8 mouse cellular contexts compared by ENCODE assay signal in genomic region chr4:123535271-123535670, GRCm38 (mm10).
A peak's percentile ranks its signal among the peaks of the same experiment; 100 is the strongest.
DNase-seq lines count a peak whose midpoint lies in the region; ATAC-seq and TF ChIP-seq lines count a peak whose summit lies in the region.
"Had no signal": no experiment of that assay in that cellular context is flagged by ENCODE, and none has a peak within 500 bp of the region (broad histone marks: within the 10 kb centered on the region; RNA-seq: fewer than 3 reads in every experiment).

No protein-coding gene starts in this region.

- no peak overlapping the region for H3K9ac ChIP-seq in MEL (ENCODE audit: control insufficient read depth, low read depth, low read length, poor library complexity, severe bottlenecking)
- no peak overlapping the region for H3K9ac ChIP-seq in forebrain, embryonic 14.5 days (ENCODE audit: low read length)

- no peaks in the 10 kb centered on the region for H3K9me3 ChIP-seq in MEL (replicated peaks; ENCODE audit: insufficient read depth, low read length)
- H3K9me3 ChIP-seq in forebrain, embryonic 14.5 days (replicated peaks; ENCODE audit: control insufficient read depth, low read length), result no peaks in the 10 kb centered on the region
- H3K9me3 ChIP-seq: megakaryocyte, embryonic 14.5 days had no signal

- H3K27ac ChIP-seq in MEL (ENCODE audit: control insufficient read depth, low read depth, low read length), result no peak overlapping the region
- H3K27ac ChIP-seq in forebrain, embryonic 14.5 days (ENCODE audit: low read depth, low read length), result no peak overlapping the region
- H3K27ac ChIP-seq in layer of hippocampus, adult 2 months, result peak overlapping the region; percentile 29; the same call in 1 of the 2 replicates

- H3K4me1 ChIP-seq in MEL (ENCODE audit: control insufficient read depth in 1 of 2, insufficient read depth in 2 of 2, low read length in 2 of 2), result no peaks in the 10 kb centered on the region
- H3K4me1 ChIP-seq in forebrain, embryonic 14.5 days (ENCODE audit: control insufficient read depth, insufficient read depth, low read length), result no peaks in the 10 kb centered on the region

- no peak for TF ChIP-seq EP300 in MEL (IDR thresholded peaks at IDR 0.05; ENCODE audit: low read depth in 1 of 2, low read length in 2 of 2)

- no peak for TF ChIP-seq POLR2A in MEL (IDR thresholded peaks at IDR 0.05; ENCODE audit: control insufficient read depth in 1 of 2, insufficient read depth in 1 of 2, low read depth in 1 of 2, low read length in 2 of 2, poor library complexity in 1 of 2)

- H3K4me3 ChIP-seq in MEL (ENCODE audit: control insufficient read depth in 1 of 2, insufficient read depth in 1 of 2, low read depth in 2 of 2, low read length in 2 of 2), result no peak overlapping the region
- no peak overlapping the region for H3K4me3 ChIP-seq in forebrain, embryonic 14.5 days (ENCODE audit: low read depth, low read length)
- no peak overlapping the region for H3K4me3 ChIP-seq in layer of hippocampus, adult 2 months
- H3K4me3 ChIP-seq: megakaryocyte, embryonic 14.5 days had no signal

- peak; percentile 78 for ATAC-seq in forebrain, embryonic 14.5 days

- TF ChIP-seq CTCF in MEL (IDR thresholded peaks at IDR 0.05 in 2 of 3, conservative IDR thresholded peaks at IDR 0.05 in 1 of 3; ENCODE audit: control insufficient read depth in 1 of 3, insufficient read depth in 1 of 3, low read depth in 2 of 3, low read length in 3 of 3, poor library complexity in 1 of 3, severe bottlenecking in 1 of 3), result peak; percentile 61 to 89 (median 76)
- peak; percentile 91 for TF ChIP-seq CTCF in layer of hippocampus, adult 2 months (conservative IDR thresholded peaks at IDR 0.05)

- H3K79me2 ChIP-seq in MEL (ENCODE audit: control insufficient read depth, insufficient read depth, low read length, poor library complexity), result no peaks in the 10 kb centered on the region

- 17% methylated on average over 1 of the region's 1 CpGs for WGBS in forebrain, embryonic 14.5 days

- peak; percentile 83 for TF ChIP-seq RAD21 in MEL (IDR thresholded peaks at IDR 0.05; ENCODE audit: low read depth, low read length)

- H3K4me2 ChIP-seq in forebrain, embryonic 14.5 days (ENCODE audit: low read length), result no peak overlapping the region

- DNase-seq in MEL (ENCODE audit: low read depth, low spot score), result peak; percentile 66
- DNase-seq in c-Kit-positive CD71-negative TER-119-negative erythroid progenitor cells, embryonic 14.5 days (ENCODE audit: low read depth), result peak; percentile 42
- DNase-seq in forebrain, embryonic 14.5 days (ENCODE audit: low spot score), result peak; percentile 87
- peak; percentile 81 for DNase-seq in heart, postnatal 4 days
- DNase-seq in layer of hippocampus, adult 2 months (ENCODE audit: low spot score in 2 of 2), result peak; percentile 71 to 75
- peak; percentile 81 for DNase-seq in lung, postnatal 10 days
- DNase-seq in right cerebral cortex, postnatal 25 days, result peak; percentile 76

- H3K27me3 ChIP-seq in MEL (ENCODE audit: control insufficient read depth in 1 of 2, insufficient read depth in 2 of 2, low read length in 2 of 2), result no peaks in the 10 kb centered on the region
- H3K27me3 ChIP-seq in forebrain, embryonic 14.5 days (replicated peaks; ENCODE audit: control insufficient read depth, insufficient read depth, low read length), result no peaks in the 10 kb centered on the region
- H3K27me3 ChIP-seq: megakaryocyte, embryonic 14.5 days had no signal

- no peaks in the 10 kb centered on the region for H3K36me3 ChIP-seq in MEL (ENCODE audit: control insufficient read depth in 1 of 2, insufficient read depth in 2 of 2, low read length in 2 of 2)
- H3K36me3 ChIP-seq in forebrain, embryonic 14.5 days (ENCODE audit: control insufficient read depth, insufficient read depth, low read length), result 0 out of 2 replicates have a peak, but pooled peaks cover 3% of the 10 kb centered on the region

TF ChIP-seq in MEL, 35 proteins besides CTCF, POLR2A, EP300 and RAD21:
- no peak for TF ChIP-seq BHLHE40 (IDR thresholded peaks at IDR 0.05; ENCODE audit: borderline replicate concordance, low read depth, low read length)
- no peak for TF ChIP-seq MAZ (IDR thresholded peaks at IDR 0.05; ENCODE audit: low read depth, low read length)
- TF ChIP-seq GABPA (IDR thresholded peaks at IDR 0.05; ENCODE audit: low read depth, low read length), result no peak
- TF ChIP-seq TBP (IDR thresholded peaks at IDR 0.05; ENCODE audit: low read depth, low read length), result 0 out of 2 replicates have a peak, but pooled peaks have one; percentile 16
- TF ChIP-seq ZMIZ1 (IDR thresholded peaks at IDR 0.05; ENCODE audit: low read depth, low read length), result no peak
- TF ChIP-seq POLR2AphosphoS5 (IDR thresholded peaks at IDR 0.05; ENCODE audit: borderline replicate concordance, low read depth, low read length), result no peak
- no peak for TF ChIP-seq NRF1 (IDR thresholded peaks at IDR 0.05; ENCODE audit: insufficient read depth, low read depth, low read length, poor library complexity, severe bottlenecking)
- TF ChIP-seq ETS1 (IDR thresholded peaks at IDR 0.05; ENCODE audit: low read depth, low read length), result no peak
- no peak for TF ChIP-seq TAL1 (IDR thresholded peaks at IDR 0.05; ENCODE audit: low read length)
- TF ChIP-seq SMC3 (IDR thresholded peaks at IDR 0.05; ENCODE audit: low read depth, low read length), result peak; percentile 94
- TF ChIP-seq USF1 (IDR thresholded peaks at IDR 0.05; ENCODE audit: low read depth, low read length), result no peak
- TF ChIP-seq MEF2A (IDR thresholded peaks at IDR 0.05; ENCODE audit: extremely low read depth, insufficient replicate concordance, low read depth, low read length, poor library complexity, severe bottlenecking), result no peak
- TF ChIP-seq USF2 (IDR thresholded peaks at IDR 0.05; ENCODE audit: borderline replicate concordance in 1 of 2, insufficient read depth in 1 of 2, low read depth in 1 of 2, low read length in 2 of 2), result no peak
- TF ChIP-seq MAX (IDR thresholded peaks at IDR 0.05; ENCODE audit: low read length), result no peak
- peak; percentile 46 for TF ChIP-seq SIN3A (IDR thresholded peaks at IDR 0.05; ENCODE audit: low read length)
- no peak for TF ChIP-seq POLR2AphosphoS2 (IDR thresholded peaks at IDR 0.05; ENCODE audit: low read length)
- peak; percentile 88 for TF ChIP-seq ZNF384 (IDR thresholded peaks at IDR 0.05; ENCODE audit: low read depth, low read length)
- peak; percentile 71 for TF ChIP-seq ZC3H11A (IDR thresholded peaks at IDR 0.05; ENCODE audit: low read depth, low read length)
- TF ChIP-seq TCF12 (IDR thresholded peaks at IDR 0.05; ENCODE audit: low read depth, low read length), result no peak
- no peak for TF ChIP-seq MAFK (IDR thresholded peaks at IDR 0.05; ENCODE audit: borderline replicate concordance, low read depth, low read length)
